Mouse (Mus musculus): ENCODE results near the gene Igfbp4. TPM values are rescaled to one million over a fixed set of nuclear protein-coding genes. Genes with fewer than 3 reads are reported as not detected.

Igfbp4 gene
- polyA plus RNA-seq, 1 experiment from 2014 or later, result 524 TPM

DNA sequence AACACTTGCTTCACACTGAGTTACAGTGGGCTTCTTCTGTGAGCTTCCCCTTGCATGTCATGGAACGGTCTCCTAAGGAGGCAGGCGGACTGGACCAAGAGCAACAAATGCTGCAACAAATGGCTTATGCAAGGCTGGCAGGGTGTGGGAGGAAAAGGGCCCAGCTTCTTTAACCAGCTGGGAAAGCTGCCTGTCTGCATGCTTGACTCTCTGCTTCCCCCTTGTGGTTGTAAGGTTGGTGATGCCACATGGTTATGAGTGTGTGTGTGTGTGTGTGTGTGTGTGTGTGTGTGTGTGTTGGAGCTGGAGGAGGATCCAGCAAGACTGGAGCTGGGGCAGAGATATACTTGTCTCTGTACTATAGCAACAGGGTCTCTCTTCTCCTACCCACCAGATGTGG, 24.9 kb downstream of the Igfbp4 start:
- peak; percentile 62 for ATAC-seq (ENCODE audit: borderline replicate concordance, extremely low read depth, low FRiP score, low TSS enrichment)
- H3K4me2 ChIP-seq, result no peak overlapping the region
- no peak overlapping the region for H3K4me3 ChIP-seq

GRCm38 (mm10) chr11:99067591-99067990, 26.5 kb downstream of the Igfbp4 start:
- no peaks in the 10 kb centered on the region for H3K27me3 ChIP-seq
- H3K9me3 ChIP-seq, result no peaks in the 10 kb centered on the region
- WGBS, result 85% methylated on average over 8 of the region's 8 CpGs

More for the DNA sequence above, 24.9 kb downstream of the Igfbp4 start:
- Histone ChIP-seq H3K4me1 (peaks cover 4% of the 10 kb centered on the region; the same call in 1 of the 2 replicates), H3K9ac (no peak overlapping the region), H3K9me3 (no peaks in the 10 kb centered on the region), H3K27ac (no peak overlapping the region; the same call in 1 of the 2 replicates), H3K27me3 (no peaks in the 10 kb centered on the region), H3K36me3 (no peaks in the 10 kb centered on the region)
- 15% methylated on average over 2 of the region's 2 CpGs for WGBS

GRCm38 (mm10) chr11:99068455-99068854, 27.4 kb downstream of the Igfbp4 start:
- Histone ChIP-seq H3K4me1 (peaks cover 4% of the 10 kb centered on the region; the same call in 1 of the 2 replicates), H3K4me3 (no peak overlapping the region), H3K27ac (no peak overlapping the region), H3K4me2 (no peak overlapping the region), H3K36me3 (no peaks in the 10 kb centered on the region), H3K9me3 (no peaks in the 10 kb centered on the region), H3K27me3 (no peaks in the 10 kb centered on the region), H3K9ac (no peak overlapping the region)
- no peak for ATAC-seq (ENCODE audit: borderline replicate concordance, extremely low read depth, low FRiP score, low TSS enrichment)
- WGBS, result 72% methylated on average over 5 of the region's 5 CpGs

More at GRCm38 (mm10) chr11:99067591-99067990, 26.5 kb downstream of the Igfbp4 start:
- Histone ChIP-seq H3K4me1 (peaks cover 4% of the 10 kb centered on the region; the same call in 1 of the 2 replicates), H3K36me3 (no peaks in the 10 kb centered on the region), H3K27ac (no peak overlapping the region), H3K4me3 (no peak overlapping the region), H3K9ac (no peak overlapping the region), H3K4me2 (no peak overlapping the region)
- no peak for ATAC-seq (ENCODE audit: borderline replicate concordance, extremely low read depth, low FRiP score, low TSS enrichment)

DNA sequence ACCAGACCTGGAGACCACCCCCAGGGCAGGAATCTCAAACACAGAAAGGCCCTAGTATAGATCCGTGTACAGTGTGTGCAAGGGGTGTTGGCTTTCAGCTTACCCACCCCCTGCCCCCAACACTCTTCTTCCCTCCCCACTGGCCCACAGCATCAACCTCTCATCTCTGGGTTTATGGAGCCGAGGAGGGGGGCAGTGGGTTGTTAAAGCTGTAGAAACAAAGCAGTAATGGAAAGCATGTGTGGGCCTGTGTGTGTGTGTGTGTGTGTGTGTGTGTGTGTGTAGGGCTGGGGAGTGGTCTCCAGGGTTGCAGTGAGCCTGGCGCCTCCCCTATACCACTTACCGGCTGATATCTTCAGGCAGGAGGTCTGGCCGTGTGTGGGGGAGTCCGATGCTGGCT, 30.8 kb downstream of the Igfbp4 start:
- no peak overlapping the region for H3K4me2 ChIP-seq
- no peak overlapping the region for H3K4me3 ChIP-seq
- H3K9ac ChIP-seq, result no peak overlapping the region
- no peak for ATAC-seq (ENCODE audit: borderline replicate concordance, extremely low read depth, low FRiP score, low TSS enrichment)
- no peaks in the 10 kb centered on the region for H3K27me3 ChIP-seq
- 17% methylated on average over 6 of the region's 6 CpGs for WGBS
- no peaks in the 10 kb centered on the region for H3K9me3 ChIP-seq
- no peaks in the 10 kb centered on the region for H3K4me1 ChIP-seq
- no peaks in the 10 kb centered on the region for H3K36me3 ChIP-seq
- H3K27ac ChIP-seq, result no peak overlapping the region

- no peak overlapping the region for H3K4me3 ChIP-seq
- no peak overlapping the region for H3K4me2 ChIP-seq
- no peaks in the 10 kb centered on the region for H3K36me3 ChIP-seq
- no peaks in the 10 kb centered on the region for H3K9me3 ChIP-seq
- H3K4me1 ChIP-seq, result no peaks in the 10 kb centered on the region
- 41% methylated on average over 5 of the region's 5 CpGs for WGBS
- no peaks in the 10 kb centered on the region for H3K27me3 ChIP-seq
- no peak overlapping the region for H3K27ac ChIP-seq
- no peak overlapping the region for H3K9ac ChIP-seq
- no peak for ATAC-seq (ENCODE audit: borderline replicate concordance, extremely low read depth, low FRiP score, low TSS enrichment)
Measured at GRCm38 (mm10) chr11:99073781-99074180, 32.7 kb downstream of the Igfbp4 start.

GRCm38 (mm10) chr11:99076744-99077319, 35.8 kb downstream of the Igfbp4 start:
- no peaks in the 10 kb centered on the region for H3K36me3 ChIP-seq
- no peak for ATAC-seq (ENCODE audit: borderline replicate concordance, extremely low read depth, low FRiP score, low TSS enrichment)

DNA sequence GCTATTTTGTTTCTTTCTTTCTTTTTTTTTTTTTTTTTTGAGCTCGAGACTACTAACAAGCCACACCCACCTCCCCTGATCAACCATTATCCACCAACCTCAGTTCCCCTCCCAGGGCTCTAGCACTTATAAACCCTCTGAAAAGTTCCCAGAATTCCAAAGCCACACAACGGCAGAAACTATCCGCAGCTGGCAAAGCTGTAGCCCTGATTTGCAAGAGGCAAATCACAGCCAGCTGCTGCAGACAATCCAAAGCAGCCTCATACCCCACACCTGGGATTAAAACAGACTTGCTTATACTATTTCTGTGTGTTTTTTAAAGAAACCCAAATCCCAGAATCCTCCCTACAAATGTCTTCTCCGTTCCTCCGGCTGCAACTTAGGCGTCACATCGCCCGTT, 36.8 kb downstream of the Igfbp4 start:
- no peak for ATAC-seq (ENCODE audit: borderline replicate concordance, extremely low read depth, low FRiP score, low TSS enrichment)
- no peak overlapping the region for H3K9ac ChIP-seq
- H3K27me3 ChIP-seq, result no peaks in the 10 kb centered on the region
- no peaks in the 10 kb centered on the region for H3K36me3 ChIP-seq
- peaks cover 9% of the 10 kb centered on the region; the same call in 1 of the 2 replicates for H3K4me1 ChIP-seq
- H3K4me2 ChIP-seq, result no peak overlapping the region
- 63% methylated on average over 8 of the region's 8 CpGs for WGBS
- no peak overlapping the region for H3K27ac ChIP-seq
- no peaks in the 10 kb centered on the region for H3K9me3 ChIP-seq
- no peak overlapping the region for H3K4me3 ChIP-seq

More at GRCm38 (mm10) chr11:99076744-99077319, 35.8 kb downstream of the Igfbp4 start:
- Histone ChIP-seq H3K4me2 (no peak overlapping the region), H3K27me3 (no peaks in the 10 kb centered on the region), H3K4me1 (peaks cover 9% of the 10 kb centered on the region; the same call in 1 of the 2 replicates), H3K9ac (no peak overlapping the region), H3K4me3 (no peak overlapping the region), H3K9me3 (no peaks in the 10 kb centered on the region), H3K27ac (no peak overlapping the region)
- WGBS, result 38% methylated on average over 5 of the region's 5 CpGs

- peaks cover 9% of the 10 kb centered on the region; the same call in 1 of the 2 replicates for H3K4me1 ChIP-seq
- no peak overlapping the region for H3K27ac ChIP-seq
- no peaks in the 10 kb centered on the region for H3K27me3 ChIP-seq
- no peak overlapping the region for H3K4me2 ChIP-seq
- no peaks in the 10 kb centered on the region for H3K36me3 ChIP-seq
- WGBS, result 70% methylated on average over 9 of the region's 9 CpGs
- no peak overlapping the region for H3K9ac ChIP-seq
- no peak for ATAC-seq (ENCODE audit: borderline replicate concordance, extremely low read depth, low FRiP score, low TSS enrichment)
- no peak overlapping the region for H3K4me3 ChIP-seq
- H3K9me3 ChIP-seq, result no peaks in the 10 kb centered on the region
Measured at GRCm38 (mm10) chr11:99080902-99081543, 40.0 kb downstream of the Igfbp4 start.

GRCm38 (mm10) chr11:99081566-99081965, 40.5 kb downstream of the Igfbp4 start:
- 71% methylated on average over 3 of the region's 3 CpGs for WGBS
- Histone ChIP-seq H3K4me2 (no peak overlapping the region), H3K4me3 (no peak overlapping the region)

GRCm38 (mm10) chr11:99082098-99082497, 41.1 kb downstream of the Igfbp4 start:
- Histone ChIP-seq H3K4me3 (no peak overlapping the region), H3K27me3 (no peaks in the 10 kb centered on the region), H3K9ac (no peak overlapping the region), H3K27ac (no peak overlapping the region), H3K4me2 (no peak overlapping the region), H3K9me3 (no peaks in the 10 kb centered on the region), H3K36me3 (no peaks in the 10 kb centered on the region), H3K4me1 (peaks cover 9% of the 10 kb centered on the region; the same call in 1 of the 2 replicates)
- 54% methylated on average over 7 of the region's 8 CpGs for WGBS
- 0 out of 2 replicates have a peak, but pooled peaks have one; percentile 14 for ATAC-seq (ENCODE audit: borderline replicate concordance, extremely low read depth, low FRiP score, low TSS enrichment)

More at GRCm38 (mm10) chr11:99081566-99081965, 40.5 kb downstream of the Igfbp4 start:
- H3K36me3 ChIP-seq, result no peaks in the 10 kb centered on the region
- no peak overlapping the region for H3K9ac ChIP-seq
- no peaks in the 10 kb centered on the region for H3K9me3 ChIP-seq
- peaks cover 9% of the 10 kb centered on the region; the same call in 1 of the 2 replicates for H3K4me1 ChIP-seq
- ATAC-seq (ENCODE audit: borderline replicate concordance, extremely low read depth, low FRiP score, low TSS enrichment), result no peak
- no peak overlapping the region for H3K27ac ChIP-seq
- no peaks in the 10 kb centered on the region for H3K27me3 ChIP-seq

DNA sequence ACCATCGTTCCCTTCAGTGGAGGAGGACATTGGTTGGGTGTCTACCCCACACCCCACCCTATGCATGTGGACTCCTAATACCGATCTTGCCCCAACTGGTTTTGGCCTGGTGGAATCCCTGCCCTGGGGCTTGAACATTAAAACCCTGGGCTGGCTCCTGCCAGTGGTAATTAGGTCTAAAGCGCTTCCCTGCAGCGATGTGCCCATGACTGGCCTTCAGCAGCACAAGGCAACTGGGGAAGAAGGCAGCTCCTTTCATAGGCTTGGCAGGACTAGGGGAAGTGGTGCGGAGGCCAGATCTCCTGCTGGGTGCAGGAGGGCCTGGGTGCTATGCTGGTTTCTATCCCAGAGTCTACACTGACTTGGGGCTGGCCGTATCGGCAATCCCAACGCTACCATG, 42.5 kb downstream of the Igfbp4 start:
- no peak for ATAC-seq (ENCODE audit: borderline replicate concordance, extremely low read depth, low FRiP score, low TSS enrichment)

DNA sequence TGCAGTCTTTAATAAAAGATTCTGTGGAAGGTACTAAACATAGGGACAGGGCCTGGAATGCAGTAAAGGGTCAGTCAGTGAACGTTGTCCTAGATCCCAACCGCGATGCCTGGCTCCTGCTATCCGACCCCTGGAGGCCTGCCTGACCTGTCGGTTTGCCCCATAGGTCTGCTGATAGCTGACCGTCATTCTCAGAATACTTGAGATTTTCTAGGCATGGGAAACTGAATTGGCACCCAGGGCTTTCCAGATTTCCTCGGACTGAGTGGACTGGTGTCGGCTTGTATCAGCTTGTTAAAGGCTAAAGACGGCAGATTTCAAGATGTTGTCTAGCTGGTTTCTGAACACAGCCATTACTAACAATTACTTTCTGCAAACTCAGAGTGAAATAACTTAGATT, 43.3 kb downstream of the Igfbp4 start:
- no peak for ATAC-seq (ENCODE audit: borderline replicate concordance, extremely low read depth, low FRiP score, low TSS enrichment)
- 61% methylated on average over 9 of the region's 9 CpGs for WGBS
- Histone ChIP-seq H3K27me3 (no peaks in the 10 kb centered on the region), H3K27ac (no peak overlapping the region), H3K9me3 (no peaks in the 10 kb centered on the region), H3K4me2 (no peak overlapping the region), H3K9ac (no peak overlapping the region), H3K36me3 (no peaks in the 10 kb centered on the region), H3K4me3 (no peak overlapping the region), H3K4me1 (peaks cover 6% of the 10 kb centered on the region; the same call in 1 of the 2 replicates)

More for the DNA sequence above, 42.5 kb downstream of the Igfbp4 start:
- Histone ChIP-seq H3K27me3 (no peaks in the 10 kb centered on the region), H3K27ac (no peak overlapping the region), H3K9me3 (no peaks in the 10 kb centered on the region), H3K4me1 (peaks cover 9% of the 10 kb centered on the region; the same call in 1 of the 2 replicates), H3K9ac (no peak overlapping the region), H3K4me3 (no peak overlapping the region), H3K4me2 (no peak overlapping the region), H3K36me3 (no peaks in the 10 kb centered on the region)
- WGBS, result 91% methylated on average over 8 of the region's 8 CpGs

All from lung, embryonic 15.5 days (tissue).